Mouse (Mus musculus): ENCODE results near the gene Cirbp.
A peak's percentile ranks its signal among the peaks of the same experiment; 100 is the strongest.
"Not testable (repeated sequence)": the region's sequence is repeated elsewhere in the genome, so short reads cannot be mapped to it uniquely, and the experiment has no call there.

Gene Cirbp

DNA sequence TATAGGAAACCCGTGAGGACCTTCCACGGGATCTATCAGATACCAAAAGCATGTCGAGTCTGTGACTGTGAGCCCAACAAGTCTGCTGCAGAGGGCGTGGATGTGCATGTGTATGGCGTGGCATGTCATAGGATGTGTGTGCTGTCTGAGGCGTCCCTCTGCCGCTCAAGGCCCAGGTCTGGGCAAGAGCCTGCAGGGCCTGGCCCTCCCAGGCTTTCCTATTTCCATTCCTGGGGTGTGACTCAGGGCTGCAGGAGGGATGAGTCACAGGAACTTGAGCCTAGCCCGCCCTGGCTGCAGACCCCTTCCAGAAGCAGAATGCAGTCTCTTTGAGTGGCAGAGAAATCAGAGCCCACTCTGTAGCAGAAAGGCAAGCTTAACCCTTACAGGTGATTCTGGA is 2.1 kb upstream of the Cirbp start:
- no peak for DNase-seq (ENCODE audit: low read depth)

DNA sequence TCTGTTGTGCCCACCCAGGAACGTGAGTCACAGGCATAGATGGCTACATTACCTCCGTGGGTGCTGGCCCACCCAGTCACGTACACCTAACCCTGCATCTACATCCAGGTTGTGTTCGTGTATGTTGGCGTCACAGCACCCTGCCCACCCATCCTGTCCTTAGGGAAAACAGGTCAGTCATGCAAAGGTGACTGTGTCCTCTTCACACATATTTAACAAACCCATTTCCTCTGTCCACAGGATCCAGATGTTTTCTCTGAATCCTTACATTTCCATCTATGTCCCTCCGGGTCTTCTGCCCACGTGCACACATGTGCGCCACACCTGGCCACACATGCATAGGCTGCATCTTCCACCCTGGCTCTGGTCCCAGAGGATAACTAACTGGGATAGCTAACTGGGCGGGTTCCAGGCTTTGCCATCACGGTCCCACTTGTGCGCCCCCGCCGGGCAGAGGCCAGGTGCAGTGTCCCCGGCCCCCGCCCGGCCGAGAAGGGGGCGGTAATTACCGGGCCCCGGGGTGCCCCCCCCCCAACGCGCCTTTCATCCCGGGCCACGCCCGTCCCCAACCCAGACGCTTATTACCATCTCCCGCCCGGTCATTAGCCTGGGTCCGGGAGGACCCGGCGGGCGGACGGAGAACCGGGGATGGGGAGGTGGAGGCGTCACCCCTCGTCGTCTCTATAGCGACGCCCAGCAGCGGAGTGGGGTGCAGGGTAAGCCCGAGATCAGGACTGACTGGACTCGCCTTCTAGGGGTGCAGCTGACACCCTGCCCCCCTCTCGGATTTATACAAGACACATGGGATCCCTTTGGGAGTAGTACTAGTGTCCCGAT is 1.4 kb upstream of the Cirbp start:
- DNase-seq (ENCODE audit: low read depth): no peak

DNA sequence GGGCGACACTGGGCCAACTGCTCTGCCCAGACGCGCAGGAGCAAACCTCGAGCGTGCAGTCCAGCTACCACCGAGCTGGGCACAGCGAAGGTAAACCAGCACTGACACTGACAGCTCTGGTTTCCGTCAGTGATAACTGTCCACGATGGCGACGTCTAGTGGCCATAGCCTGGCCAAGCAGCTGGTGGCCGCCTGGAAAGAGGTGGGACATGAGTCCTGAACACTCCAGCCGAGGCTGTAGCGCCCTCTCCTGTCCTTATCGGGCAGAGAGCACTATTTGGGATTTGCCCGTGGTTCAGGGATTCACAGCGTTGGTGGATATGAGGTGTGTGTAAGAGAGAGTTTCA is 814 bp upstream of the Cirbp start:
- DNase-seq (ENCODE audit: low read depth): peak; percentile 95

DNA sequence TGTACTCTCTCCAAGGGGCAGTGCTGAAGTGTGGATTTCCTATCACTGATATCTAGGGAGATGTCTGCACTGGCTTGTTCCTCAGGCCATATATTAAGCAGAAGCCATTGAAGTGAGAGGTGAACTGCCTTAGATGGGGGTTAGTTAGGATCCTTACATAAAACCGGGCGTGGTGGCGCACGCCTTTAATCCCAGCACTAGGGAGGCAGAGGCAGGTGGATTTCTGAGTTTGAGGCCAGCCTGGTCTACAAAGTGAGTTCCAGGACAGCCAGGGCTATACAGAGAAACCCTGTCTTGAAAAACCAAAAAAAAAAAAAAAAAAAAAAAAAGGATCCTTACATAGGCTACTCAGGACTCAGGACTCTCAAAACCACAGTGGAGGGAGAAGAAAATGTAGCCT is 351 bp downstream of the Cirbp start:
- not testable (repeated sequence) for DNase-seq (ENCODE audit: low read depth)

DNA sequence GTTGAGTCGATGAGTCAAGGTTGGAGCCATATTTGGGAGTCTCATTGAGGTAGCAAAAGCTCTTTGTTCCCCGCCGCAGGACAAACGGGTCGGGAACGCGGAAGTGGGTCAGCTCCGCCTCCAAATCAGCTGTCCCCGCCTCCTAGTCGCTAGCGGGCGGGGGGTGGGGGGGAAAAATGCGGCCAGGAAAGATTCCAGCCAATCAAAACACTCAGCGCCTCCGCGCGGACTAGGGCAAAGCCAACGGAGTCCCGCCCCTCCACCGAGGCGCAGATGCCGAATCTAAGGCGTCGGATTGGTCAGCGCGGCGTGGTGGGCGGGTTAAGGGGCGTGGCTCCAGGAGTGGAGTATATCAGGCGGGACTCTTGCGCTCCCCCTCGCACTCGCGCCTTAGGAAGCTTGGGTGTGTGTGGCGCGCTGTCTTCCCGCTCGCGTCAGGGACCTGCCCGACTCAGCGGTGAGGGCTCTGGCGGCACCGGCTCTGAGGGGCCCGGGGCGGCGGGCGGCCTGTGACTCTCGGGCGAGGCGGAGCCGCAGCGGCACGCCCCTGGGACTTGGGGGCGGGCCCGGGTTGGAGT is 1.8 kb downstream of the Cirbp start:
- peak; percentile 97 for DNase-seq (ENCODE audit: low read depth)

DNA sequence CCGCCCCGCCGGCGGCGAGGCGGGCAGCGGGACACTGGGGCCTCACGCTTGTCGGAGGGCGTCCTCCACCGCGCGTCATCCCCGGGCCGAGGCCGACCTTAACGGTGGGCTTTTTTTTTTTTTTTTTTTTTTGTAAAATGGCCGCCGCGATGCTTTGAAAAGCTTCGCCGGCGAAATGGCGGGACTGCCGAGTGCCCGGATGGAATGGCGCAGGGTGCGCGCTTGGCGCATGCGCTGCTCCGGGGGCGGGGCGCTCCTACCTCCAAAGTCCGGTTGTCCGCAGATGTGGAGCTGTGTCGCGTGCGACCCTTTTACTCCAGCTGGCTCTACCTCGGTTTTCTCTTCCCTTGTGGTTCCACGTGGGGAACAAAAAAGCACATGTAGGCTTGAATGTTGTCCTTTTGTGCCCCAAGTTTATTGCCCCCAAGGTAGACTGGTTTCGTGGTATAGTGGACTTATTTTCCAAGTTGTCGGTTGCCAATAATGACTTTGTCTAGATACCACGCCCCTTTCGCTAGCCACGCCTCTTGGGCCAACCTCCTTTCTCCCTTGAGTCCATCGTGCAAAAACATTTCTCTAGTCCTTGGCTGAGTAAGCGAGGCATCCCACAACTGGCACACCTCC is 2.4 kb downstream of the Cirbp start:
- peak; percentile 87 for DNase-seq (ENCODE audit: low read depth)

DNA sequence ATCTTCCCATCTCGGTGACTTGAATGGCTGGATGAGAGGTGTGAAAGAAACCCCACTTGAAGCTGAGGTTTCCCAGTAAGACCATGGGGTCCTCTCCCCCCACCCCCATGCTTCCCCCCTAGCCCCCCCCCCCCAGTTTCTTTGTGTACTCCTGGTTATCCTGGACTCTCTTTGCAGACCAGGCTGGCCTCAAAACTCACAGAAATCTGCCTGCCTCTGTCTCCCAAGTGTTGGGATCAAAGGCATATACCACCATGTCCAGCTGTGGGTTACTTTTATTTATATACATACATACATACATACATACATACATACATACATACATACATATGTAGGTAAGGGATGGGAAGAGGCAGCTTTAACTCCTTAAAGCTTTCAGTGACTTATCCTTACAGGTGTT is 3.3 kb downstream of the Cirbp start:
- DNase-seq (ENCODE audit: low read depth): no peak

DNA sequence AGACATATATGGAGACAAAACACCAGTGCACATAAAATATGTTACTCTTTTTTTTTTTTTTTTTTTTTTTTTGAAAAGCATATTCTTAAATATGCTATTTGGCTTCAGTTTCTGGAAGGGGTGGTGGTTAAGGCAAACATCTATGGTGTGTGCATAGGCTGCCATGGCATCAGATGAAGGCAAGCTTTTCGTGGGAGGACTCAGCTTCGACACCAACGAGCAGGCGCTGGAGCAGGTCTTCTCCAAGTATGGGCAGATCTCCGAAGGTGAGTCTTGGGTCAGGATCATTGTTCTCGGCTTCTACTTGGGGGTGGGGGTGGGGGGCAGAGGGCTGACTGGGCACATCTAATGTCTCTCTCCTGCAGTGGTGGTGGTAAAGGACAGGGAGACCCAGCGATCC is 3.9 kb downstream of the Cirbp start:
- no peak for DNase-seq (ENCODE audit: low read depth)

DNA sequence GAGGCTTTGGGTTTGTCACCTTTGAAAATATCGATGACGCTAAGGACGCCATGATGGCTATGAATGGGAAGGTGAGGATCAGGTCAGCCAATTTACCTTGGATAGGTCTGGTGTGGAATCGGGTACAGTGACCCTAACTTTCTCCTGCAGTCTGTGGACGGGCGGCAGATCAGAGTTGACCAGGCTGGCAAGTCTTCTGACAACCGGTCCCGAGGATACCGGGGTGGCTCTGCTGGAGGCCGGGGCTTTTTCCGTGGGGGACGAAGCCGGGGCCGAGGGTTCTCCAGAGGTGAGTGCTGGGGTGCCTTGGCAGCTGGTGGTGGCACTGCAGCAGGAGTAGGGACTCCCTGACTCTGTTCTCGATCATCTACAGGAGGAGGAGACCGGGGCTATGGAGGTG is 4.3 kb downstream of the Cirbp start:
- no peak for DNase-seq (ENCODE audit: low read depth)

DNA sequence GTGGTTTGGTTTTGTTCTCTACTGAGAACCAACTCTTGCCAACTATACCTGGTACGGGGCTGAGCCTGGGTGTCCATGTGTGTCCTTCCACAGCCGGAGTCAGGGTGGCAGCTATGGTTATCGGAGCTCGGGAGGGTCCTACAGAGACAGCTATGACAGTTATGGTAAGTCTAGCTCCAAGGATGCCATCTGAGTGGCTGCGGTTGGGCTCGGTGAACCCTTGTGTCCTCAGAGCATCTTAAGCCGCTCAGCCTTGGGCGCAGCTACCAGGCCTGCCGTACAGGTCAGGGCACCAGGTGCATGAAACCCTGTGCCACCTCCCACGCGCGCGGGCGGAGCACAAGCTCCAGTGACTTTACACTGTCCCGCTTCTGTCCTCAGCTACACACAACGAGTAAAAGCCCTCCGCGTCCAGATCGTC is 4.8 kb downstream of the Cirbp start:
- DNase-seq (ENCODE audit: low read depth): no peak

DNA sequence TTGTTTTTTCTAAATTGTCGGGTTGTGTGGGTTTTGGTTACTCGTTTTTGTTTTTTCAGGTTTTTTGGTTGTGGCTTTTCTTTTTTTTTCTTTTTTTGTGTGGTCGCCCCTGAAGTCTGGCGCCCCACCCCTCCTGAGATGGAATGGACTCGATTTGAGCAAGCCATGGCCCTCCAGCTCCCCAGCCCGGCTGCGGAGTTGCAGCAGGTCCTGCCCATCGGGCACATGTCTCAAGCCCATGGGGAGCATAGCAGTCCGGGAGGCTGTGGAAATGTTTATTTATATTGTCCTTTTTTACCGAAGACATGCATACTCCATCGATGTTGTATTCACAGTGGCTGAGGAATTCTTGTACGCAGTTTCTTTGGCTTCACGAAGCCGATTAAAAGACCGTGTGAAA is 5.5 kb downstream of the Cirbp start:
- no peak for DNase-seq (ENCODE audit: low read depth)

DNA sequence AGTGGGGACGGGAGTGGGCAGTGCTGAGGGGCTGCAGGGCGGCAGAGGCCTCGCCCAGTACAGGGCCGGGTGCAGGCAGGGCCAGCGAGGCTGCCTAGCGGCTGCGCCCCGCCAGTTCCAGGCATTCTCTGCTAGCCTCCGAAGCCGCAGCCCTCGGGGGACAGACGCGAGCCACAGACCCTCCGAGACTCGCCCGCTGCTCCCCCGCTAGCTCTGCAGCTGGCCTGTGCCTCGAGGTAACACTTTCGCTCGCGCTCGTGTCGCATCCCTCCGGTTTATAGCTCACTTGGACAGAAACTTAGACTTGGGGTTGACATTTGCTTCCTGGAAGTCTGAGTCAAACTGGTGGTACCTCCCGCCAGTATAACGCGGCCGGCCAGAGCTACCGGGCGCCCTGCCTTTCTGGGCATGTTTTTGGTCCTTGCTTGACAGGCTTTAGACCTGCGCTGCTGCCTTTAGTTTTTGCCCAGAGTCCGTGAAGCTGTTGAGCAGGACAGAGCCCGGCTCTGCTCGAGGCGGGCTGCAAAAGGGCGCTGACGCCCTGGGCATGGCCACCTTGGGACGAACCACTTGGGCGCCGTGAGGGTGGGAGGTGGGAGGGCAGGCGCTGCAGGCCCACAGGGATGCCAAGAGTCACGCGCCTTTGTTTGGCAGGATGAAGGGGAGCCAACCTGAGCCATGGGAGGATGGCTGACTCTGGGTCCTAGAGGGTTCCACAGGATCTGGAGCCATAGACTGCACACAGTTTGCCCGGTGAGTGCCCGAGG is 6.2 kb downstream of the Cirbp start:
- DNase-seq (ENCODE audit: low read depth): no peak

DNA sequence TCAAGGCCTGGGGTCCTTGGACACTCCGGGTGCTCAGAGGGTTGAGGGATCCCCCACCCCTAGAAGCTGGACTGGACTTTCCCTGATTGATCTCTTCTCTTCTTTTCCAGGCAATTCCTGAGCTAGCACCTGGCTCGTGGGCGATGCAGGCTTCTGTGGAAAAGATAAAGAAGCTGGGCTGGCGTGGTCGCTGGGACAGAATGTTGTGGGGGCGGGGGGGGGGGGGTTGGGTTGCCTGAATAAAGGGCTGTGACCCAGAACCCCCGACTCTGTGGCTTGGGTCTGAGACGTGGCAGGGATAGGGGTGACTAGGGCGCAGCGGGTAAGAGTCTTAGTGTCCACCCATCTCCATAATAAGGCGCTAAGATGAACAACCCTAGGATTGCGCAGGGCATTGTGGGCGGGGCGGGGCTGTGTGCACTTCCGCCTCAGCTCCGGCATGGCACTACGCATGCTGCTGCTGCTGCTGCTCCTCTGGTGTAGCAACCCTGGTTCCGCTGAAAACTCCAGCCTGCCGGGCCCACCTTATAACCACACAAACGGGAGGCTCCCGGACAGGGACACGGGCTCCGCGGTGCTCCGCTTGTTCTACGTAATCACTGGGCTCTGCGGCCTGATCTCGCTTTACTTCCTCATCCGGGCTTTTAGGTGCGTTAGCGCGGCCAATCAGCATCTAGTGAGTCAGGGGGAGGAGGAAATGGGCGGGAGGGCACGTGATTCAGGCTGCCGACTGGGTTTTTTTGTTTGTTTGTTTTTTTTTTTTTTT is 6.9 kb downstream of the Cirbp start, which contains the start of gene 1600002K03Rik:
1600002K03Rik (plus strand) TSS at position 418 of the 766 bp plus-strand sequence.
- peak; percentile 91 for DNase-seq (ENCODE audit: low read depth)

DNA sequence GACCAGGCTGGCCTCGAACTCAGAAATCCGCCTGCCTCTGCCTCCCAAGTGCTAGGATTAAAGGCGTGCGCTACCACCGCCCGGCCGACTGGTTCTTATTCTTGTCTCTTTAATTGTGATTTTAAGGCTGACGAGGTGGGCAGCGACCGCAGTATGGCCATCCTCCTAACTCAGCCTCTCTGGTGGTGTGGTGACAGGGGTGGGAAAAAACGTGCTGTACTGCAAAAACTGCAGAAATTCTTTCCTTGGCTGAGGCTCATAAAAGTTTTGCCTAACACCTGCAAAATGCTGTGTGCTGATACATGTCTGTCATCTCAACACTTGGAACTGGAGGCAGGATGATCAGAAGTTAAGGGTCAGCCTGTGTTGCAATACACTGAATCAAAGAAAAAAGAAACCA is 7.6 kb downstream of the Cirbp start:
- no peak for DNase-seq (ENCODE audit: low read depth)

DNA sequence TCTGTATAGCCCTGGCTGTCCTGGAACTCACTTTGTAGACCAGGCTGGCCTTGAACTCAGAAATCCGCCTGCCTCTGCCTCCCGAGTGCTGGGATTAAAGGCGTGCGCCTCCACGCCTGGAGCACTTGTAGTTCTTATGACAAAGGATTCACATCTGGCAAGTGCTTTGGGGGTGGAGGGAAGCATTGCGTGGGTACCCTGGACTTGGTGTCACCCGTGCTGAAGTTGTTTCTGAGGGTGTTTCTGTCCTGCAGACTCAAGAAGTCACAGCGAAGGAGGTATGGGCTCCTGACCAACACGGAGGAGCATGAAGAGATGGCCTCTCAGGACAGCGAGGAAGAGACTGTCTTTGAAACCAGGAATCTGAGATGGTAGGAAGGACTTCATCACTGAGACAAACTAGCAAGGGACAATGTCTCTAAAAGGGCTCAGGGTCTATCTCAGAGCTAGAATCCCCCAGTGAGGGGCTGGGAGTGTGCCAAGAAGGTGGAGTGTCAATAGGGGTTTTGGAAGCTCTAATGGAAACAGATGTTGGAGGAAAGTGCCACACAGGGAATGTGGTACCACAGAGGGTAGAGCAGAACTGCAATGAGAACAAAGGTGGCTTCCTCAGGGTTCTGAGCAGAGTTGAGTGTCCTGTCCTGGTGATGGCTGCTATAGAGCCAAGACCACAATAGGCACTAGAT is 8.3 kb downstream of the Cirbp start:
- DNase-seq (ENCODE audit: low read depth): no peak

DNA sequence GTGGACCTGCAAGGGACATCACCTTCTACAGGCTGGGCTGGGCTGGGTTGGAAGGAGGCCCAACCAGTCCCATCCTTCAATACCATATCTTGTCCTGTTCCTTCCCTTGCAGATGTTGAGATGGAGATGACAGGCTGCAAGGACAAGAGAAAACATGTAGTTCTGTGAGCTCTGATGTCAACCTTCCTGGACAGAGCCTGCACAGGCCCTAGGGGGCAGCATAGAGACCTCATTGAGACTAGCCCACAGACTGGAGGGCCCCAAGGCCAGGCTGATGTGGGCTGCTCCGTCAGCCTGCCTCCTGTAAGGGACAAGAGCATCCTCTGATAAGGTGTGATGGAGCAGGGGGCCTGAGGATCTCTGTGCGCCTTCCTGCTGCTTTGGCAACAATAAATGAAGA is 8.9 kb downstream of the Cirbp start:
- peak; percentile 80 for DNase-seq (ENCODE audit: low read depth)

DNA sequence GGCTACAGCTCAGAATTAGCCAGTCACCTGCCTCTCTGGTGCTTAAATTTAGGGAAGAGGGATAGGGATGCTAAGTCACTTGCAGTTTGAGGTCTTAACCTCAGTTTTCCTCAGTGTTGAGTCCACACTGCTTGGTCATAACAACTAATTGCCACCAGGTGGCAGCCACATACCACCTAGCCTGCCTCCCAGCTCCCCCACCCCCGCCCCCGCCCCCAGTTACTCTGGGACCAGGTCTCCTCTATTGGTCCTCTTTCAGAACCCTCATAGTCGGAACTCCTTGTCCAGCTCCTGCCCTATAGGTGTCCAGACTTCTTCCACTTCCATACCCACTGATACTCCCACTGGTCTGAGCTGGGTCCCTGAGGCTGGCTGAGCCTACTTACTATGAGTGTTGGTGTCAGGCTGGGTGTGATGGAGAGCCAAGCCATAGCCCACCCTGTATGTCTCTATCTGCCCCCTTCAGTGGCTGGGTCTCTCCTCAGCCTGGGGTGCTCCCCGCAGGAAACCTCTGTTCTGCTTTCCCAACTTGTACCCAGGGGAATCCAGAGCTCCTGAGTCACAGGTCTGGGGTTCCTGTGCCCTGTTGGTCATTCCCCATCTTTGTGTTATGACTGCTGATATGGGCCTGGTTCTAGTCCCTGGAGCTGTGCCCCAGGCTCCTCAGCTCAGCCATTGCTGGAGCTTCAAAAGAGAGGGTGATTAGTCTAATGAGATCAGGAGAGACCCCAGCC is 9.9 kb downstream of the Cirbp start:
- DNase-seq (ENCODE audit: low read depth): no peak

DNA sequence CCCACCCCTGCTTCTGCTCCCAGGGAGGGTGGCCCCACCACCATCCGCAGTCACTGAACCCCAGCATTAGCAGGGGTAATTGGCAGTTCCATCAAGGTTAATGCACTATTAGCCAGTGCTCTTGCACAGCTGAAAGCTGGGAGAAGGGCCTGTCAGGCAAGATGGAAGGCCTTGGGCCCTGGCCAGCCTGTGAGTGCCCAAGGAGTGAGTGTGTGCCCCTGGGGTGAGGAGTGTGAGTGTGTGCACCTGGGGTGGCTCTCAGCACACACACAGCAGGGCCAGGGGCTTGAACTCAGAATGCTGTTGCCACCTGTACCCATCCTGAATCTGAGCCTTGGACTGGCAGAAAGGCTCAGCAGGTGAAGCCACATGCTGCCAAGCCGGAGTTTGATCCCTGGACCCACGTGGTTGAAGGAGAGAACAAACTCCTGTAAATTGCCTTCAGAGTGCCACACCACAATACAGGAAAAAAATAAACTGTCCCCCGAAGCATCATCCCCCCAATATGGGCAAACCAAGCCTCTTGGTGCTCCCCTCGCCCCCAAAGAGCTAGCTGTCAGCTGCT is 10.6 kb downstream of the Cirbp start:
- no peak for DNase-seq (ENCODE audit: low read depth)

DNA sequence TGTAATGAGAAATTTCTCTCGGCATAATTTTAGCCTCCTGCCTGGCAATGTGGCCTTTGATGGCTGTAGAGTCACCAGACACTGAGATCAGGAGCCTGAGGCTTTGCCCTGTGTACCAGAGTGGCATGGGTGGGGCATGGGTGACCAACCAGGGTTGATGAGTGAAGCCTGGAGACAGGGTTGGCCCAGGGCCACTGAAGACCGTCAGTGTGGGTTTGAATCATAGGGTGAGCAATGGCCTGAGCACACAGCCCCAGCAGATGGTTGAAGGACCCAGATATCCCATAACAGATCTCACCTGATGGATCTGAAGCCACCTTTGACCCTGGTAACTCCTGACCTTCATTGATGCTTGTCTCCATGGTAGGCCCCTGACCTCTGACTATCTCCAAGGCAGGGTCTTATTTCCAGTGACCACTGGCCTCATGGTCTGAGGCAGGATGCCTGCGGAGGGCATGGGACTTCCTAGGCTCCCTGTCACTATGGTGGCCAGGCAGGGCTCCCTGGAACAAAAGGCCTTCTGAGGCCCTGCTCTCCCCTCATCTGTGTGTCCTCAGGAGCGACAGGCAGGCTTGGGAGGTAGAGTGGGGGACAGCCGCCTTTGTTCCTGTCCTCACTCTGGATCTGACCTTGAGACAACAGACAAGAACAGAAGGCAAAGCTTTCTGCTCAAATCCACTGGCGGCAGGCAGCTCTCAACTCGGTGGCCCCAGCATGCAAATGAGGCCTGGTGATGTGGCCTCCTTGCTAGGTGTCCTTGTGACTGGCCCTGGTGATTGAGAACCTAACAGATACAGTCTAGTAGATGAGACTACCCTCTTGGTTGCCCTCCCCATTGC is 11.9 kb downstream of the Cirbp start:
- no peak for DNase-seq (ENCODE audit: low read depth)
